Mouse (Mus musculus): ENCODE data around the gene Cers5. TPM values are rescaled to one million over a fixed set of nuclear protein-coding genes. Genes with fewer than 3 reads are reported as not detected.
A peak's percentile ranks its signal among the peaks of the same experiment; 100 is the strongest.

Cers5 gene
- polyA plus RNA-seq, 1 experiment from 2014 or later = 53.9 TPM

- no peak overlapping the region for H3K4me2 ChIP-seq
- peaks cover 30% of the 10 kb centered on the region for H3K4me1 ChIP-seq (replicated peaks)
- no peaks in the 10 kb centered on the region for H3K9me3 ChIP-seq (replicated peaks)
- H3K4me3 ChIP-seq = no peak overlapping the region
- no peak overlapping the region for H3K9ac ChIP-seq
- peaks cover 29% of the 10 kb centered on the region for H3K36me3 ChIP-seq
- 55% methylated on average over 7 of the region's 7 CpGs for WGBS
- no peaks in the 10 kb centered on the region for H3K27me3 ChIP-seq (replicated peaks)
- no peak overlapping the region for H3K27ac ChIP-seq (ENCODE audit: poor library complexity, severe bottlenecking)
- no peak for ATAC-seq (ENCODE audit: insufficient number of reproducible peaks, low FRiP score)
Measured at GRCm38 (mm10) chr15:99806171-99806570, 33.5 kb upstream of the Cers5 start.

- no peaks in the 10 kb centered on the region for H3K27me3 ChIP-seq (replicated peaks)
- 87% methylated on average over 4 of the region's 4 CpGs for WGBS
- H3K9ac ChIP-seq = no peak overlapping the region
- no peak for ATAC-seq (ENCODE audit: insufficient number of reproducible peaks, low FRiP score)
- no peak overlapping the region for H3K27ac ChIP-seq (ENCODE audit: poor library complexity, severe bottlenecking)
- peaks cover 30% of the 10 kb centered on the region for H3K4me1 ChIP-seq (replicated peaks)
- peaks cover 33% of the 10 kb centered on the region for H3K36me3 ChIP-seq
- H3K4me3 ChIP-seq = no peak overlapping the region
- H3K4me2 ChIP-seq = no peak overlapping the region
- no peaks in the 10 kb centered on the region for H3K9me3 ChIP-seq (replicated peaks)
Measured at GRCm38 (mm10) chr15:99805673-99806072, 33.0 kb upstream of the Cers5 start.

GRCm38 (mm10) chr15:99803186-99803644, 30.5 kb upstream of the Cers5 start:
- Histone ChIP-seq H3K9ac (no peak overlapping the region), H3K4me1 (replicated peaks) (peaks cover 35% of the 10 kb centered on the region), H3K27ac (ENCODE audit: poor library complexity, severe bottlenecking) (peak overlapping the region; percentile 49), H3K4me3 (no peak overlapping the region), H3K36me3 (peaks cover 52% of the 10 kb centered on the region), H3K4me2 (0 out of 2 replicates have a peak overlapping the region, but pooled peaks have one; percentile 1), H3K27me3 (replicated peaks) (no peaks in the 10 kb centered on the region), H3K9me3 (replicated peaks) (no peaks in the 10 kb centered on the region)
- peak; percentile 65 for ATAC-seq (ENCODE audit: insufficient number of reproducible peaks, low FRiP score)
- WGBS = 11% methylated on average over 6 of the region's 6 CpGs

GRCm38 (mm10) chr15:99801885-99802572, 29.3 kb upstream of the Cers5 start:
- Histone ChIP-seq H3K4me1 (replicated peaks) (peaks cover 30% of the 10 kb centered on the region), H3K9me3 (replicated peaks) (no peaks in the 10 kb centered on the region), H3K27ac (ENCODE audit: poor library complexity, severe bottlenecking) (peak overlapping the region; percentile 70), H3K4me3 (no peak overlapping the region), H3K27me3 (replicated peaks) (no peaks in the 10 kb centered on the region), H3K36me3 (peaks cover 53% of the 10 kb centered on the region), H3K9ac (no peak overlapping the region), H3K4me2 (peak overlapping the region; percentile 49)
- 41% methylated on average over 24 of the region's 24 CpGs for WGBS
- ATAC-seq (ENCODE audit: insufficient number of reproducible peaks, low FRiP score) = no peak

- no peak overlapping the region for H3K4me2 ChIP-seq
- H3K9ac ChIP-seq = no peak overlapping the region
- no peak for ATAC-seq (ENCODE audit: insufficient number of reproducible peaks, low FRiP score)
- H3K36me3 ChIP-seq = peaks cover 48% of the 10 kb centered on the region
- WGBS = 72% methylated on average over 6 of the region's 6 CpGs
- no peaks in the 10 kb centered on the region for H3K27me3 ChIP-seq (replicated peaks)
- H3K27ac ChIP-seq (ENCODE audit: poor library complexity, severe bottlenecking) = no peak overlapping the region
- H3K4me3 ChIP-seq = no peak overlapping the region
- peaks cover 30% of the 10 kb centered on the region for H3K4me1 ChIP-seq (replicated peaks)
- no peaks in the 10 kb centered on the region for H3K9me3 ChIP-seq (replicated peaks)
Measured at GRCm38 (mm10) chr15:99799706-99800105, 27.0 kb upstream of the Cers5 start.

- H3K4me3 ChIP-seq = no peak overlapping the region
- no peaks in the 10 kb centered on the region for H3K27me3 ChIP-seq (replicated peaks)
- H3K4me2 ChIP-seq = no peak overlapping the region
- H3K36me3 ChIP-seq = peaks cover 61% of the 10 kb centered on the region
- ATAC-seq (ENCODE audit: insufficient number of reproducible peaks, low FRiP score) = no peak
- peaks cover 19% of the 10 kb centered on the region for H3K4me1 ChIP-seq (replicated peaks)
- H3K9me3 ChIP-seq (replicated peaks) = no peaks in the 10 kb centered on the region
- H3K9ac ChIP-seq = no peak overlapping the region
- 84% methylated on average over 5 of the region's 5 CpGs for WGBS
- H3K27ac ChIP-seq (ENCODE audit: poor library complexity, severe bottlenecking) = no peak overlapping the region
Measured at GRCm38 (mm10) chr15:99797898-99798297, 25.2 kb upstream of the Cers5 start.

- Histone ChIP-seq H3K4me2 (no peak overlapping the region), H3K27me3 (replicated peaks) (no peaks in the 10 kb centered on the region), H3K27ac (ENCODE audit: poor library complexity, severe bottlenecking) (no peak overlapping the region), H3K4me3 (no peak overlapping the region), H3K36me3 (peaks cover 70% of the 10 kb centered on the region), H3K9ac (no peak overlapping the region), H3K9me3 (replicated peaks) (no peaks in the 10 kb centered on the region), H3K4me1 (replicated peaks) (peaks cover 9% of the 10 kb centered on the region; the same call in 1 of the 2 replicates)
- 85% methylated on average over 9 of the region's 9 CpGs for WGBS
- ATAC-seq (ENCODE audit: insufficient number of reproducible peaks, low FRiP score) = no peak
Measured at GRCm38 (mm10) chr15:99796735-99797134, 24.1 kb upstream of the Cers5 start.

- 78% methylated on average over 3 of the region's 3 CpGs for WGBS
- Histone ChIP-seq H3K4me3 (no peak overlapping the region), H3K4me2 (no peak overlapping the region), H3K36me3 (peaks cover 70% of the 10 kb centered on the region), H3K9me3 (replicated peaks) (no peaks in the 10 kb centered on the region), H3K9ac (no peak overlapping the region), H3K27me3 (replicated peaks) (no peaks in the 10 kb centered on the region), H3K27ac (ENCODE audit: poor library complexity, severe bottlenecking) (no peak overlapping the region), H3K4me1 (replicated peaks) (peaks cover 5% of the 10 kb centered on the region; the same call in 1 of the 2 replicates)
- ATAC-seq (ENCODE audit: insufficient number of reproducible peaks, low FRiP score) = no peak
Measured at GRCm38 (mm10) chr15:99796066-99796465, 23.4 kb upstream of the Cers5 start.

- 0 out of 2 replicates have a peak, but pooled peaks cover 3% of the 10 kb centered on the region for H3K4me1 ChIP-seq (replicated peaks)
- H3K27ac ChIP-seq (ENCODE audit: poor library complexity, severe bottlenecking) = no peak overlapping the region
- ATAC-seq (ENCODE audit: insufficient number of reproducible peaks, low FRiP score) = no peak
- H3K27me3 ChIP-seq (replicated peaks) = no peaks in the 10 kb centered on the region
- peaks cover 67% of the 10 kb centered on the region for H3K36me3 ChIP-seq
- H3K4me2 ChIP-seq = no peak overlapping the region
- WGBS = 91% methylated on average over 16 of the region's 16 CpGs
- H3K9me3 ChIP-seq (replicated peaks) = no peaks in the 10 kb centered on the region
- no peak overlapping the region for H3K4me3 ChIP-seq
- H3K9ac ChIP-seq = no peak overlapping the region
Measured at GRCm38 (mm10) chr15:99792221-99792815, 19.6 kb upstream of the Cers5 start.

- H3K4me2 ChIP-seq = no peak overlapping the region
- H3K4me1 ChIP-seq (replicated peaks) = 0 out of 2 replicates have a peak, but pooled peaks cover 3% of the 10 kb centered on the region
- no peak for ATAC-seq (ENCODE audit: insufficient number of reproducible peaks, low FRiP score)
- H3K9ac ChIP-seq = no peak overlapping the region
- H3K27ac ChIP-seq (ENCODE audit: poor library complexity, severe bottlenecking) = no peak overlapping the region
- no peaks in the 10 kb centered on the region for H3K9me3 ChIP-seq (replicated peaks)
- H3K27me3 ChIP-seq (replicated peaks) = no peaks in the 10 kb centered on the region
- H3K36me3 ChIP-seq = peaks cover 69% of the 10 kb centered on the region
- H3K4me3 ChIP-seq = no peak overlapping the region
- WGBS = 67% methylated on average over 3 of the region's 3 CpGs
Measured at GRCm38 (mm10) chr15:99791003-99791402, 18.3 kb upstream of the Cers5 start.

GRCm38 (mm10) chr15:99790464-99790863, 17.8 kb upstream of the Cers5 start:
- Histone ChIP-seq H3K27me3 (replicated peaks) (no peaks in the 10 kb centered on the region), H3K27ac (ENCODE audit: poor library complexity, severe bottlenecking) (no peak overlapping the region), H3K36me3 (peaks cover 72% of the 10 kb centered on the region), H3K4me1 (replicated peaks) (0 out of 2 replicates have a peak, but pooled peaks cover 3% of the 10 kb centered on the region), H3K4me3 (no peak overlapping the region), H3K9me3 (replicated peaks) (no peaks in the 10 kb centered on the region), H3K4me2 (no peak overlapping the region), H3K9ac (no peak overlapping the region)
- WGBS = 88% methylated on average over 6 of the region's 6 CpGs
- no peak for ATAC-seq (ENCODE audit: insufficient number of reproducible peaks, low FRiP score)
